Mouse (Mus musculus): ENCODE measurements around the gene Osbpl7. TPM values are rescaled to one million over a fixed set of nuclear protein-coding genes. Genes with fewer than 3 reads are reported as not detected.

The Osbpl7 gene
- total RNA-seq, 2 experiments from 2014 or later = 3.8 to 4.9 TPM

DNA sequence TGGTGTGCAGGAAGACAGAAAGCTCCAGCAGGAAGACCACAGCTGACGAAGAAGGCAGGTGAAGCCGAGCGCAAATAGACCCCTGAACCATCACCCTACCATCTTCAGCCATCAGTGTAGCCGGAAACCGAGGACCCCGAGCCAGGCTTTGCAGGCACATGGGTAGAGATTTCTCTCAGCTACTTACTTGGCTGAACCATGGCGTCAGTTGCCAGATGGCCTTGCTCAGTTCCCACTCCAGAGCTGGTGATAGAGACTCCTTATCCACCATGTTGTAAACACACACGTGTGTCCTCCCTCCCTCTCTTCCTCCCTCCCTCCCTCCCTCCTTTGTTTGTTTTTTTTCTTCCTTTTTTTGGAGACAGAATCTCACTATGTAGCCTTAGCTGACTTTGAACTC is 23.8 kb downstream of the Osbpl7 start:
- intact Hi-C loops (cut with DNase I) = loop anchor here (10.0 kb wide), 1 partner anchor 271 kb away; no protein-coding TSS in a partner anchor
- no peak for DNase-seq

GRCm38 (mm10) chr11:97078751-97079150 is 28.3 kb downstream of the Osbpl7 start:
- DNase-seq = no peak
- intact Hi-C loops (cut with DNase I) = loop anchor here (10.0 kb wide), 1 partner anchor 266 kb away; no protein-coding TSS in a partner anchor

GRCm38 (mm10) chr11:97080291-97080690 is 29.9 kb downstream of the Osbpl7 start:
- DNase-seq = no peak
- intact Hi-C loops (cut with DNase I) = no loop called here

- DNase-seq = peak; percentile 27 to 35
- intact Hi-C loops (cut with DNase I) = no loop called here
These were observed 32.5 kb downstream of the Osbpl7 start for GRCm38 (mm10) chr11:97082977-97083376.

- intact Hi-C loops (cut with DNase I) = no loop called here
- no peak for DNase-seq
These were observed 33.1 kb downstream of the Osbpl7 start for GRCm38 (mm10) chr11:97083401-97084140.

DNA sequence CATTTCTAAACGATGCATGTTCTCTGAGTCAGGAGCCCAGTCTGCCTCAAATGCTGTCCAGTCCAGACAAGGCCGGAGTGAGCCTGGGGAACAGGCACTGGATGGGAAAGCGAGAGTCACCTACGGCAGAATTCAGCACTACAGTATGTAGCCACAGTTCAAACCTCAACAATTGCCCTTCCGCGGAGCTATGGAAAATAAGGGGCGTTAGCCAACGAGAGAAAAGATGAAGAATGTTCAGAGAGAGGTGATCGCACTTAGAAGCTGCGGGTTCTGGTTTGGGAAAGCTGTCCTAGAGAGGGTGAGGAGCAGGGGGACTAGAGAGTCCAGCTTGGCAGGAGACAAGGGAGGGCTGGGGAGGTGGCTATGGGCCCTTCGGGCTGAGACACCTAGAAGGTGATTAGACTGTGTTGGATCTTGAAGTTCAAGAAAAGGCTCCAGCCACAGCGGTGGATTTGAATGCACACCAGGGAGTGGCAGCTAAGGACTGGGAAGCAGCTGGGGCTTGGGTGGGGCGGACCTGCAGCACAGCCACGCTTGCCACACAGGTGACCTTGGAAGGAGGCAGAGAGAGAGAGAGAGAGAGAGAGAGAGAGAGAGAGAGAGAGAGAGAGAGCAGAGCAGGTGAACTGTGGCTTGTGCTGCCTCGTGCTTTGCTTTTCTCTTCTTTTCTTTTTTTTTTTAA is 34.5 kb downstream of the Osbpl7 start:
- DNase-seq = no peak
- intact Hi-C loops (cut with DNase I) = no loop called here

GRCm38 (mm10) chr11:97086365-97086764 is 35.9 kb downstream of the Osbpl7 start:
- intact Hi-C loops (cut with DNase I) = no loop called here
- DNase-seq = no peak

- DNase-seq = no peak
- intact Hi-C loops (cut with DNase I) = no loop called here
These were observed 44.2 kb downstream of the Osbpl7 start for GRCm38 (mm10) chr11:97094600-97094999.

- DNase-seq = peak; percentile 33 to 49
- intact Hi-C loops (cut with DNase I) = no loop called here
These were observed 48.4 kb downstream of the Osbpl7 start for GRCm38 (mm10) chr11:97098791-97099190.

GRCm38 (mm10) chr11:97101722-97102121 is 51.3 kb downstream of the Osbpl7 start:
- intact Hi-C loops (cut with DNase I) = loop anchor here (1.0 to 2.0 kb wide), 2 partner anchors 41 to 76 kb away; no protein-coding TSS in a partner anchor
- DNase-seq = peak; percentile 64 to 71

GRCm38 (mm10) chr11:97103163-97104090 is 53.0 kb downstream of the Osbpl7 start:
- intact Hi-C loops (cut with DNase I) = no loop called here

GRCm38 (mm10) chr11:97104091-97104483 is 53.7 kb downstream of the Osbpl7 start:
- DNase-seq = no peak
- intact Hi-C loops (cut with DNase I) = no loop called here

More at GRCm38 (mm10) chr11:97103163-97104090, 53.0 kb downstream of the Osbpl7 start:
- no peak for DNase-seq

DNA sequence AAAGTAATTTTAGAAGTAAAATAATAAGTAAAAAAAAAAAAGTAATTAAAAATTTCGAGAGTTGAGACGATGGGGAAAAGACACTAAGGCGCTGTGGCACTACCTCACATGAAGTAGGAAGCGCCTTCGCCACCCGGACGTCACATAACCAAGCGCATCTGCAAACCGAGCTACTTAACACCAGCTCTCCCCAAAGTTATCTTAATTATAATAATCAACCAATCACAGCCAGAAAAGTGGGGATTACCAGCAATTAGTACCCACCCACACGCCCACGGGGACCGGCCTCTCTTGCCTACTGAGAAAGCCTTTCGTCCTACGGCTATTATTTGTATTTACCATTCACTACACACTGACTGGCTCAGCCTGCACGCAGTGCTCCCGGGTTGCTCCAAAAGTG is 58.5 kb downstream of the Osbpl7 start:
- intact Hi-C loops (cut with DNase I) = no loop called here
- DNase-seq = no peak

GRCm38 (mm10) chr11:97112519-97113125 is 62.2 kb downstream of the Osbpl7 start:
- DNase-seq = no peak

DNA sequence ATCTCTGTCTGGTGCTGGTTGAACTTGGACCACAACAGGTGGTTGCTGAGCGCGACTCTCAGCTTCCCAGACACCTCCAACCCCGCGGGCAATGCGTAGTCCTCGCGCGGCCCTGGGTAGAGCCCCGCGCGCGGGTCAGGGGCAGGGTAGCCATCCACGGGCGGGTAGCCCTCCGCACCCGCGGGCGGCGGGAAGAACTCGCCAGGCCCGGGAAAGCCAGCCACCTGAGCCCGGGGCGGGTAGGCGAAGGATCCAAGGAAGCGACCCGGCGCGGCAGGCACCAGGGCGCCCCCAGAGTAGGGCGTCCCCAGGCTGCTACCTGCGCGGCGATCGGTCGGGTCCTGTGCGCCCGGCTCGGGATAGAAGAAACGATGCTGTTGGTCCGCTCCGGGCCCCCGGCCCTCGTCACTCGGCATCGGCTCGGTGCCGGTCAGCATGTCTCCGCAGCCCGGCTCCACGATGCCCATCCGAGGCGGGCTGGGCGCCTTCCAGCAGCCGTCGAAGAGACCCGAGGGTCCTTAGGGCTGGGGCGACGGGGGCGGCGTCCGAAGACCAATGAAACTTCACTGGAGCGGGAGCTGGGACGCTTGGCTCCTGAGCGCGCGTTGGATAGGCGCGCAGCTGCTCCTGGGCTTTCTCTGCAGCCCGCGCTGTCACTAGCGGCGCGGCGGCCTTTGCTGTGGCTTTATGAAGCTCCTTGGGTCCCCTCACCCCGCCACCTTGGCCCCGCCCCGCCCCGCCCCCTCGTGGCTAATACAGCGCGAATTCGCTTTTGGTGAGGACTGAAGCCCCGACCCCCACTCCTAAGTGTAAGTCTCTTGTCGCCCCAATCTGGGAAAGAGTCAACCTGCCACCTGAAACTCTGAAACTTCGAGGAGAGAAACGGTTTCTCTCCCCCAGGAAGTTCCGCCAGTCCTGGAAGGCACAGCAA is 64.5 kb downstream of the Osbpl7 start, which contains the start of gene Tbx21:
TSS of gene Tbx21 (minus strand) at position 661 of the 931 bp plus-strand sequence.
- DNase-seq = no peak
- intact Hi-C loops (cut with DNase I) = no loop called here

More at GRCm38 (mm10) chr11:97112519-97113125, 62.2 kb downstream of the Osbpl7 start:
- intact Hi-C loops (cut with DNase I) = no loop called here

GRCm38 (mm10) chr11:97115797-97116196 is 65.4 kb downstream of the Osbpl7 start:
- DNase-seq = no peak
- intact Hi-C loops (cut with DNase I) = no loop called here
